Comparison of ENCODE assay signal across 7 mouse cellular contexts in the genomic region with DNA sequence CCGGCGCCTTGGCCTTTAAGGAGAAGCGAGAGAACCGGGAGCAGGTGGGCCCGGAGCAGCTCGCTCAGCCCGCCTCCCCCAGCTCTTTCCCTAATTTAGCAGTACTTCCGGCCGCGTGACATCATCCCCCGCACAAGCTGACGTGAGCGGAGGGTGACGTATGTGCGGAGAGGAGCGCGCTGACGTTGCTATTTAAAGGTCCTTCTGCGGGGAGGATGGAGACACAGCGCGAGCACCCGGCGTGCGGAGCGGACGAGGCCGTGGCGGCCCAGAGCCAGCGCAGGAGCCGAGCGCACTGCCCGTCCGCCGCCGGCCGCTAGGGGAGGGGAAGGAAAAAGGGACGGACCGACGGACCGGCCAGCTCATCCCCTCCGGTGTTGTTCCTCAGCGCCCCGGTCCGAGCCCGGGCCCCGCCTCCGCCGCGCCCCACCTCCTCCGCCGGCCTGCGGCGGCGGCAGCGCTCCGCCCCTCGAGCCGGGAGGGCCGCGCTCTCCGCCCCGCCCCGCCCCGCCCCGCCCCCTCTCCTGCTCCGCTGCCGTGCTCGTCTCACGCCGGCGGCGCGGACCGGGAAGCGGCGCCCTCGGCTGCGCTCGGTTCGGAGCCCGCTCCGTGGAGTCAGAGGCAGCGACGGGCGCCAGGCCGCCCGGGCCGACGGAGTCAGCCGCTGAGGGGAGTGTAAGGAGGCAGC. TPM values are rescaled to one million over a fixed set of nuclear protein-coding genes. Genes with fewer than 3 reads are reported as not detected.
A peak's percentile ranks its signal among the peaks of the same experiment; 100 is the strongest.
DNase-seq lines count a peak whose midpoint lies in the region; ATAC-seq lines count a peak whose summit lies in the region.

No protein-coding gene starts in this region.

- H3K9me3 ChIP-seq in intestine, embryonic 16.5 days (ENCODE audit: control insufficient read depth, low read length): no peaks in the 10 kb centered on the region
- H3K9me3 ChIP-seq in midbrain, embryonic 11.5 days (ENCODE audit: control insufficient read depth, low read length): no peaks in the 10 kb centered on the region

- WGBS in intestine, embryonic 16.5 days: under 1% methylated on average over 81 of the region's 90 CpGs
- under 1% methylated on average over 72 of the region's 90 CpGs for WGBS in midbrain, embryonic 11.5 days

- H3K36me3 ChIP-seq in intestine, embryonic 16.5 days (ENCODE audit: control insufficient read depth, insufficient read depth, low read length): no peaks in the 10 kb centered on the region
- no peaks in the 10 kb centered on the region for H3K36me3 ChIP-seq in midbrain, embryonic 11.5 days (ENCODE audit: control insufficient read depth, insufficient read depth, low read length)

- no peaks in the 10 kb centered on the region for H3K27me3 ChIP-seq in intestine, embryonic 16.5 days (replicated peaks; ENCODE audit: control insufficient read depth, insufficient read depth, low read length)
- no peaks in the 10 kb centered on the region for H3K27me3 ChIP-seq in midbrain, embryonic 11.5 days (ENCODE audit: control insufficient read depth, insufficient read depth, low read length)

- peak overlapping the region; percentile 87 for H3K9ac ChIP-seq in intestine, embryonic 16.5 days (ENCODE audit: low read depth, low read length)
- H3K9ac ChIP-seq in midbrain, embryonic 11.5 days (ENCODE audit: low read length): peak overlapping the region; percentile 91

- peak; percentile 94 for DNase-seq in adrenal gland, adult 8-10 months
- DNase-seq in embryo, embryonic 9.5 days (ENCODE audit: extremely low spot score): peak; percentile 97
- peak; percentile 83 to 90 for DNase-seq in gastrocnemius, postnatal 4 days (ENCODE audit: low spot score in 2 of 2)
- peak; percentile 98 to 99 for DNase-seq in left cerebral cortex, postnatal 36 days (ENCODE audit: low spot score in 2 of 2)
- DNase-seq in midbrain, embryonic 11.5 days (ENCODE audit: low spot score, missing footprints): peak; percentile 100
- DNase-seq in skeletal muscle tissue, adult 2 months (ENCODE audit: low read depth, low spot score): peak; percentile 96

- H3K4me2 ChIP-seq in intestine, embryonic 16.5 days (ENCODE audit: low read depth, low read length): peak overlapping the region; percentile 74
- H3K4me2 ChIP-seq in midbrain, embryonic 11.5 days: peak overlapping the region; percentile 60

- H3K4me3 ChIP-seq in intestine, embryonic 16.5 days (ENCODE audit: low read length): peak overlapping the region; percentile 81
- peak overlapping the region; percentile 92 for H3K4me3 ChIP-seq in midbrain, embryonic 11.5 days (ENCODE audit: low read depth, low read length)

- H3K27ac ChIP-seq in intestine, embryonic 16.5 days (ENCODE audit: low read length): peak overlapping the region; percentile 93
- H3K27ac ChIP-seq in midbrain, embryonic 11.5 days (ENCODE audit: low read depth, low read length): peak overlapping the region; percentile 93

- peak; percentile 96 for ATAC-seq in intestine, embryonic 16.5 days
- peak; percentile 97 for ATAC-seq in midbrain, embryonic 11.5 days (ENCODE audit: low FRiP score)

- peaks cover 10% of the 10 kb centered on the region for H3K4me1 ChIP-seq in intestine, embryonic 16.5 days (ENCODE audit: control insufficient read depth, insufficient read depth, low read length)
- peaks cover 13% of the 10 kb centered on the region for H3K4me1 ChIP-seq in midbrain, embryonic 11.5 days (ENCODE audit: control insufficient read depth, insufficient read depth, low read length)

- intact Hi-C loops in left cerebral cortex, postnatal 36 days (cut with DNase I): loop anchor here (1.0 to 10.0 kb wide), 7 partner anchors 111 to 411 kb away; a partner anchor contains a TSS

RNA-seq across cellular contexts. Expression of a gene that starts 4.3 kb away (rescaled TPM):
- 10 to 100 TPM; 27.3 to 38.2 (median 32.2) TPM for total RNA-seq in adrenal gland, adult 8-10 months (2022)
- 10 to 100 TPM; 33.2 to 35.6 TPM for total RNA-seq in gastrocnemius, postnatal 4 days (2021)
- 2.7 and 3.0 TPM in 2 replicates for polyA plus RNA-seq in intestine, embryonic 16.5 days (2015; fragmentation: Nextera tagmentation; extraction: Ambion mirVana)
- 100 to 1,000 TPM; 284 to 371 TPM for total RNA-seq in left cerebral cortex, postnatal 36 days (2021)
- 11.1 and 11.6 TPM in 2 replicates for polyA plus RNA-seq in midbrain, embryonic 11.5 days (2014; fragmentation: Nextera tagmentation; extraction: Ambion mirVana)

Comparison
In these comparisons a context has a peak if more than half of its experiments do, and no peak if none do; other contexts are left out.
1. Peak in every context shown above with its lines: DNase-seq, ATAC-seq, H3K4me3 ChIP-seq and H3K27ac ChIP-seq.
2. RNA of a gene that starts 4.3 kb away (total RNA-seq): 284 to 371 TPM in left cerebral cortex, postnatal 36 days; 33.2 to 35.6 TPM in gastrocnemius, postnatal 4 days and 27.3 to 38.2 TPM in adrenal gland, adult 8-10 months; every median in the first group is over 4 times any median in the second.